Mouse (Mus musculus) CH12.LX (cell line): ENCODE data around the gene Lrguk. TPM values are rescaled to one million over a fixed set of nuclear protein-coding genes. Genes with fewer than 3 reads are reported as not detected.

Source experiments
- DNase-seq: peaks from one replicate; pipeline ENCODE4 v3.0.0-alpha.2; 2013; ENCODE audit errors: extremely low read depth
- H3K27ac ChIP-seq: 2 replicates; pipeline ENCODE4 v1.5.1; 2012; ENCODE audit warnings: low read depth, mild to moderate bottlenecking, control low read depth, moderate library complexity; ENCODE audit not compliant: insufficient read depth
- H3K27me3 ChIP-seq: replicated peaks from 2 replicates; pipeline ENCODE3; 2012; ENCODE audit warnings: inconsistent platforms
- H3K36me3 ChIP-seq, 2 experiments: replicated peaks in 1 of 2; 2 replicates each; pipeline versions ENCODE3 to v1.6.1; 2012; ENCODE audit warnings: inconsistent platforms in 1 of 2, low read length in 1 of 2, mild to moderate bottlenecking in 1 of 2, mixed read lengths in 1 of 2, moderate library complexity in 1 of 2; ENCODE audit not compliant: control insufficient read depth in 1 of 2, insufficient read depth in 1 of 2
- H3K4me1 ChIP-seq, 2 experiments: 2 replicates each; pipeline ENCODE4 v1.6.1; 2012; ENCODE audit warnings: inconsistent platforms in 1 of 2, moderate library complexity in 1 of 2; ENCODE audit not compliant: insufficient read depth in 2 of 2, control insufficient read depth in 1 of 2
- H3K4me2 ChIP-seq: 2 replicates; pipeline ENCODE4 v1.6.1; 2012; ENCODE audit warnings: low read depth, mild to moderate bottlenecking, control low read depth; ENCODE audit not compliant: poor library complexity, insufficient read depth, severe bottlenecking
- H3K4me3 ChIP-seq, 3 experiments: fragments of 150-350 bp in 1 of 3; sonication (generic) in 1 of 3; replicated peaks in 1 of 3; 2 replicates each; pipeline versions ENCODE3 to v1.5.1; 2011 to 2012; ENCODE audit warnings: low read depth in 2 of 3, low read length in 2 of 3, mild to moderate bottlenecking in 2 of 3, moderate library complexity in 2 of 3, control low read depth in 1 of 3, improper control_type of control experiment in 1 of 3, inconsistent platforms in 1 of 3, mixed read lengths in 1 of 3; ENCODE audit not compliant: poor library complexity in 1 of 3
- H3K79me2 ChIP-seq: replicated peaks from 2 replicates; pipeline ENCODE4 v1.6.1; 2012; ENCODE audit warnings: mild to moderate bottlenecking, moderate library complexity; ENCODE audit not compliant: control insufficient read depth, poor library complexity, insufficient read depth, severe bottlenecking; ENCODE audit errors: extremely low read depth
- H3K9ac ChIP-seq: 2 replicates; pipeline ENCODE4 v1.6.1; 2012; ENCODE audit warnings: low read depth, mild to moderate bottlenecking, control low read depth, moderate library complexity; ENCODE audit not compliant: insufficient read depth
- H3K9me3 ChIP-seq: replicated peaks from 2 replicates; pipeline ENCODE3; 2012; ENCODE audit warnings: low read length, inconsistent platforms, mixed read lengths
- CHD2 ChIP-seq: IDR thresholded peaks from 2 replicates; pipeline ENCODE4 v1.6.1; 2011; ENCODE audit warnings: low read length, improper control_type of control experiment
- CTCF ChIP-seq, 2 experiments: IDR thresholded peaks in 1 of 2; conservative IDR thresholded peaks in 1 of 2; 2 replicates each; pipeline ENCODE4 v1.5.1; 2011 to 2012; ENCODE audit warnings: low read depth in 2 of 2, low read length in 2 of 2, improper control_type of control experiment in 1 of 2, inconsistent platforms in 1 of 2, mild to moderate bottlenecking in 1 of 2, moderate library complexity in 1 of 2
- ELF1 ChIP-seq: IDR thresholded peaks from 2 replicates; pipeline ENCODE4 v1.6.1; 2014; ENCODE audit warnings: low read depth, mild to moderate bottlenecking, inconsistent platforms, low read length, improper control_type of control experiment
- KAT2A ChIP-seq: IDR thresholded peaks from 2 replicates; pipeline ENCODE4 v1.6.1; 2012; ENCODE audit warnings: low read length, improper control_type of control experiment, inconsistent platforms; ENCODE audit not compliant: insufficient replicate concordance
- MAX ChIP-seq: IDR thresholded peaks from 2 replicates; pipeline ENCODE4 v1.6.1; 2011; ENCODE audit warnings: low read length, improper control_type of control experiment
- MAZ ChIP-seq: IDR thresholded peaks from 2 replicates; pipeline ENCODE4 v1.6.1; 2012; ENCODE audit warnings: low read depth, mild to moderate bottlenecking, inconsistent platforms, low read length, improper control_type of control experiment, moderate library complexity
- MEF2A ChIP-seq: IDR thresholded peaks from 2 replicates; pipeline ENCODE4 v1.6.1; 2014; ENCODE audit warnings: low read depth, mild to moderate bottlenecking, inconsistent platforms, low read length, improper control_type of control experiment, borderline replicate concordance
- NELFE ChIP-seq: IDR thresholded peaks from 2 replicates; pipeline ENCODE4 v1.6.1; 2011; ENCODE audit warnings: low read depth, low read length, improper control_type of control experiment
- PAX5 ChIP-seq: IDR thresholded peaks from 2 replicates; pipeline ENCODE4 v1.6.1; 2012; ENCODE audit warnings: low read length, inconsistent platforms, mixed read lengths
- POLR2A ChIP-seq: IDR thresholded peaks from 2 replicates; pipeline ENCODE4 v1.6.1; 2011; ENCODE audit warnings: low read depth, mild to moderate bottlenecking, improper control_type of control experiment, low read length
- POLR2AphosphoS2 ChIP-seq: IDR thresholded peaks from 2 replicates; pipeline ENCODE4 v1.6.1; 2011; ENCODE audit warnings: low read depth, low read length, improper control_type of control experiment
- RAD21 ChIP-seq: IDR thresholded peaks from 2 replicates; pipeline ENCODE4 v1.6.1; 2011; ENCODE audit warnings: low read depth, mild to moderate bottlenecking, low read length, improper control_type of control experiment, moderate library complexity
- RCOR1 ChIP-seq: conservative IDR thresholded peaks from 2 replicates; pipeline ENCODE4 v1.6.1; 2012; ENCODE audit warnings: low read depth, mild to moderate bottlenecking, inconsistent platforms, low read length, improper control_type of control experiment
- SMC3 ChIP-seq: IDR thresholded peaks from 2 replicates; pipeline ENCODE4 v1.6.1; 2011; ENCODE audit warnings: low read depth, low read length, improper control_type of control experiment
- TCF12 ChIP-seq: IDR thresholded peaks from 2 replicates; pipeline ENCODE4 v1.6.1; 2014; ENCODE audit warnings: low read depth, mild to moderate bottlenecking, inconsistent platforms, low read length, improper control_type of control experiment
- USF1 ChIP-seq: IDR thresholded peaks from 2 replicates; pipeline ENCODE4 v1.6.1; 2014; ENCODE audit warnings: low read depth, mild to moderate bottlenecking, inconsistent platforms, low read length, improper control_type of control experiment
- ZC3H11A ChIP-seq: IDR thresholded peaks from 2 replicates; pipeline ENCODE4 v1.6.1; 2012; ENCODE audit warnings: low read depth, mild to moderate bottlenecking, inconsistent platforms, low read length, improper control_type of control experiment
- ZKSCAN1 ChIP-seq: IDR thresholded peaks from 2 replicates; pipeline ENCODE4 v1.6.1; 2012; ENCODE audit warnings: low read depth, inconsistent platforms, low read length, improper control_type of control experiment, borderline replicate concordance
- dilution Hi-C: fragments of 300-500 bp; cut with MboI; formaldehyde crosslinking; loops from 2 replicates; pipeline ENCODE4 v1.14.3; 2020; ENCODE audit warnings: low sequenced_read_pairs; ENCODE audit not compliant: extremely low pct_unique_long_range_greater_than_20kb, extremely low pct_ligation_motif_present
- in situ Hi-C: fragments of 300-500 bp; cut with MboI; formaldehyde crosslinking; loops from 3 replicates; pipeline ENCODE4 v1.14.3; 2019; ENCODE audit warnings: low sequenced_read_pairs, low pct_ligation_motif_present, low pct_unique_long_range_greater_than_20kb, mixed read lengths
- polyA plus RNA-seq: library from polyadenylated mRNA; unstranded; fragments of >175 nt; gene quantifications from 2 replicates; pipeline ENCODE4 v1.2.1, GENCODE M21; 2012; ENCODE audit warnings: low read depth; ENCODE audit not compliant: insufficient read length
- total RNA-seq, 2 experiments: library from RNA; depleted of rRNA; stranded (reverse); fragments of 300-350 nt in 1 of 2; fragments of >200 nt in 1 of 2; gene quantifications; 2 replicates each; pipeline ENCODE4 v1.2.3; 2012 to 2014

Gene Lrguk
- total and polyA plus RNA-seq, 3 experiments, result 0.85 to 1.6 (median 1.1) TPM

DNA sequence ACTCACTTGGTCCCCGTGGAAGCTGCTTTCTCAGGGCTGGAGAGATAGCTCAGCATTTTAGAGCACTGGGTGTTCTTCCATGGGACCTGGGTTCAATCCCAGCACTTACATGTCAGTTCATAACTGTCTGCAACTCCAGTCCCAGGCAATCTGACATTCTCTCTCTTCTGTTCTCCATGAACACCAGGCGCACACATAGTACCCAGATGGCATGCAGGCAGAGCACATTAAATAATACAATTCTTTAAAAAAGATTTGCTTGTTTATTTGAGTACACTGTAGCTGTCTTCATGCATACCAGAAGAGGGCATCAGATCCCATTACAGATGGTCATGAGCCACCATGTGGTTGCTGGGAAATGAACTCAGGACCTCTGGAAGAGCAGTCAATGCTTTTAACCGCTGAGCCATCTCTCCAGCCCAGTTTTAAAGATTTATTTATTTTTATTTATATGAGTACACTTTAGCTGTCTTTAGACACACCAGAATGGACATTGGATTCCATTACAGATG lies 44.7 kb downstream of the Lrguk start:
- TF ChIP-seq NELFE (no peak), POLR2AphosphoS2 (no peak), SMC3 (peak; percentile 12; the same call in 1 of the 2 replicates), KAT2A (no peak), MAX (no peak), CTCF (conservative IDR thresholded peaks at IDR 0.05 in 1 of 2, IDR thresholded peaks at IDR 0.05 in 1 of 2; ENCODE audit: low read depth in 2 of 2, low read length in 2 of 2) (peak in 1 of 2 experiments; percentile 52; a peak in 2 of 4 replicates), RAD21 (peak; percentile 1), USF1 (no peak), ZC3H11A (no peak), TCF12 (no peak), POLR2A (no peak), ELF1 (no peak), MAZ (no peak), ZKSCAN1 (no peak), CHD2 (no peak)
- H3K9me3 ChIP-seq, result no peaks in the 10 kb centered on the region
- in situ Hi-C loops (no loop called here), dilution Hi-C loops (no loop called here)
- H3K4me1 ChIP-seq, result peaks cover 0 to 8% of the 10 kb centered on the region in 2 experiments; a peak in 2 of 4 replicates
- no peak for DNase-seq
- no peaks in the 10 kb centered on the region for H3K79me2 ChIP-seq
- no peak overlapping the region for H3K27ac ChIP-seq
- H3K4me3 ChIP-seq, result no peak overlapping the region
- no peaks in the 10 kb centered on the region for H3K36me3 ChIP-seq
- H3K27me3 ChIP-seq, result no peaks in the 10 kb centered on the region
- no peak overlapping the region for H3K4me2 ChIP-seq
- no peak overlapping the region for H3K9ac ChIP-seq

DNA sequence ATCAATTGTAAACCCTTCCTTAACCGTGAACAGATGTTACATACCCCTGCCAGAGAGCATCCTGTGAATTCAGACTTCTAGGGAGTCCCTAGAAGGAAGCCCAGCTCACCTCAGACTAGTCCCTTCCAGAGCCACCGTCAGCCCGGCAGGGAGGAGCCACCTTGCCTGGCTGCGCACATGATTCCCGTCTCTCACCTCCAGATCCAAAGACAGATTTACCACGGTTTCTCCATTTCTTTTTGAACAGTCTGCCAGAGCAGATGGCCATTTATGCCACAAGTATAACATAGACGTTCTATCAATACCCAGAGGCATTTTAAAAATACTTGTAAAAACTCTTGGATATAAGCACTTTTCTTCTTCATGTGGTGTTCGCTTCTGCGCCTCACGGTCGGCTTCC lies 46.3 kb downstream of the Lrguk start:
- no peak overlapping the region for H3K4me2 ChIP-seq
- H3K36me3 ChIP-seq, result no peaks in the 10 kb centered on the region
- no peaks in the 10 kb centered on the region for H3K79me2 ChIP-seq
- no peak overlapping the region for H3K9ac ChIP-seq
- no peak for TF ChIP-seq ZKSCAN1
- TF ChIP-seq KAT2A, result no peak
- TF ChIP-seq MEF2A, result no peak
- no peak for TF ChIP-seq PAX5
- TF ChIP-seq CHD2, result no peak
- no peak for TF ChIP-seq CTCF (conservative IDR thresholded peaks at IDR 0.05 in 1 of 2, IDR thresholded peaks at IDR 0.05 in 1 of 2; ENCODE audit: low read depth in 2 of 2, low read length in 2 of 2)
- no peak for TF ChIP-seq RCOR1
- DNase-seq, result no peak
- no peaks in the 10 kb centered on the region for H3K27me3 ChIP-seq
- dilution Hi-C loops, result no loop called here
- no peak overlapping the region for H3K27ac ChIP-seq
- H3K9me3 ChIP-seq, result no peaks in the 10 kb centered on the region
- H3K4me3 ChIP-seq, result no peak overlapping the region
- in situ Hi-C loops, result no loop called here
- H3K4me1 ChIP-seq, result peaks cover 0 to 2% of the 10 kb centered on the region in 2 experiments; a peak in 2 of 4 replicates
